Mouse (Mus musculus) neural tube, embryonic 14.5 days (tissue): ENCODE measurements at regions not wholly inside any gene's neighbourhood (a gene's known extent, or its start where the extent isn't known, plus 50 kb on each side); places are given as distances from the start of the nearest gene placed in this dataset.

Experiments
- ATAC-seq: fragments of 200-750 bp; cut with Nextera tagmentation; 2 replicates; pipeline ENCODE4 v1.8.0; 2017; ENCODE audit warnings: low read depth, mild to moderate bottlenecking, moderate TSS enrichment, moderate library complexity
- H3K27ac ChIP-seq: fragments of 300-500 bp; sonication (generic); 2 replicates; pipeline ENCODE4 v1.5.1; 2014; ENCODE audit warnings: low read depth, mild to moderate bottlenecking, control low read depth, low read length, moderate library complexity, mixed read lengths
- H3K27me3 ChIP-seq: fragments of 300-500 bp; sonication (generic); 2 replicates; pipeline ENCODE4 v1.6.1; 2014; ENCODE audit warnings: low read length; ENCODE audit not compliant: control insufficient read depth, insufficient read depth
- H3K36me3 ChIP-seq: fragments of 300-500 bp; sonication (generic); 2 replicates; pipeline ENCODE4 v1.6.1; 2014; ENCODE audit warnings: low read length, mixed read lengths; ENCODE audit not compliant: control insufficient read depth, insufficient read depth
- H3K4me1 ChIP-seq: fragments of 300-500 bp; sonication (generic); 2 replicates; pipeline ENCODE4 v1.6.1; 2014; ENCODE audit warnings: low read length; ENCODE audit not compliant: control insufficient read depth, insufficient read depth
- H3K4me2 ChIP-seq: fragments of 300-500 bp; sonication (generic); 2 replicates; pipeline ENCODE4 v1.6.1; 2014; ENCODE audit warnings: mild to moderate bottlenecking, low read depth, low read length, control low read depth
- H3K4me3 ChIP-seq: fragments of 300-500 bp; sonication (generic); 2 replicates; pipeline ENCODE4 v1.5.1; 2014; ENCODE audit warnings: low read depth, low read length, control low read depth, mixed read lengths
- H3K9ac ChIP-seq: fragments of 300-500 bp; sonication (generic); replicated peaks from 2 replicates; pipeline ENCODE4 v1.6.1; 2014; ENCODE audit warnings: low read depth, mild to moderate bottlenecking, control low read depth, low read length, mixed read lengths
- H3K9me3 ChIP-seq: fragments of 300-500 bp; sonication (generic); 2 replicates; pipeline ENCODE4 v1.6.1; 2016; ENCODE audit warnings: low read length; ENCODE audit not compliant: control insufficient read depth
- WGBS: fragments of 180-500 bp; shearing (Covaris S2); extraction: QIAGEN DNeasy Blood & Tissue Kit; methylation state at CpG from one replicate; pipeline ENCODE4 v1.1.7; 2014; 5-methylcytosine and 5-hydroxymethylcytosine counted together

DNA sequence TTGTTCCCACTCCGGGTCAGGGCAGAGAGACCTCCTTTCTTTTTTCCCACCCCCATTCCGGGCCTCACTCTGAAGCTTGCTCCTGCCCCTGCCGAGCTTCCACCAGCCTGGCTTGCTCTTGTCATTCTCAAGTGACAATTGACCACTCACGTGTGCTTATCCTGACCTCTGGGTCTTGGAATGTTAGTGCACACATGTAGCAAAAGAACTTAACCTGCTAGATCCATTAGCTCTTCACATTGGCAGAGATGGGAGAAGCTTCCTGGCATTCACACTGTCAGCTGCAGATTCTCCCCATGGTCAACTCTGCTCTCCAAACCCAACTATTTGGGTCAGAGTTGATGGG is 199.6 kb downstream of the Ets1 start:
- no peaks in the 10 kb centered on the region for H3K27me3 ChIP-seq
- H3K4me2 ChIP-seq, result no peak overlapping the region
- ATAC-seq, result no peak
- H3K36me3 ChIP-seq, result no peaks in the 10 kb centered on the region
- no peak overlapping the region for H3K4me3 ChIP-seq
- H3K9ac ChIP-seq, result no peak overlapping the region
- 19% methylated on average over 4 of the region's 4 CpGs for WGBS
- no peaks in the 10 kb centered on the region for H3K9me3 ChIP-seq
- H3K4me1 ChIP-seq, result no peaks in the 10 kb centered on the region
- no peak overlapping the region for H3K27ac ChIP-seq

DNA sequence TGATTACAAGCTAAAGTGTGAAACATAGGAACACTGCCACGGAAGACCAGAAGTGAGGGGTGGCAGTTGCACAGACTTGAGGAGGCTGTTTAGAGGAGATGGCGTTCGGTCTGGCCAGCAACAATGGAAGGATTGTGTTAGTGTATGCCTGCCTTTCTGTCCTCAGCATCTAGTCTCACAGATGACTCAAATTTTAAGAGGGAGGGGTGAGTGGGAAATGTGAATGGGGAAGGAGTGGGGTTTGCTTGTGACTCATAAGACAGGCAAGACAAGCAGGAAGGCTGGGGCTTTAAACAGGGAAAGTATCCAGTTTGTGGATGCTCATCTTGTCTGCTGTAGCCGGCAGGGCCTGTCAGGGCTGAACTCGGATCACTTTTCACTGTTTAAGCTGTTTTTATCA is 200.3 kb downstream of the Ets1 start:
- Histone ChIP-seq H3K36me3 (no peaks in the 10 kb centered on the region), H3K27ac (no peak overlapping the region), H3K27me3 (no peaks in the 10 kb centered on the region), H3K9ac (no peak overlapping the region), H3K4me1 (no peaks in the 10 kb centered on the region), H3K4me2 (no peak overlapping the region), H3K9me3 (no peaks in the 10 kb centered on the region), H3K4me3 (no peak overlapping the region)
- no peak for ATAC-seq
- WGBS, result 49% methylated on average over 5 of the region's 5 CpGs

DNA sequence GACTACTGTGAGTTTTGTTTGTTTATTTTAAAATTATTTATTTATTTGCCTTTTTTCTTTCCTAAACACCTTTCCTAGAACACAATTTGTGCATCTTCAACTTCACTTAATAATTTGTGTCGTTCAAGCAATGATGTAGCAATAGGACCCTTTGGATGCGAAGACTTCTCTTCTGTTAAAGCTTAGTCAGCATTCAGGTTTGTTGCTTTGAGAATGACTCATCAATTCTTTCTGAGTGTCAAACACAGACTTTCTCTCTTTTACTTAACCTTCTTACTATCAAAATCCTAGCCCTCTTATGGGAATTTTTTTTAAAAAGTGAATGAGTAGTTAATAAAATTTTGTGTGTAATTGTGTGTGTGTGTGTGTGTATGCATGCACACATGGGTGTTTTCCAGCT is 211.3 kb downstream of the Ets1 start:
- WGBS, result 96% methylated on average over 2 of the region's 2 CpGs

DNA sequence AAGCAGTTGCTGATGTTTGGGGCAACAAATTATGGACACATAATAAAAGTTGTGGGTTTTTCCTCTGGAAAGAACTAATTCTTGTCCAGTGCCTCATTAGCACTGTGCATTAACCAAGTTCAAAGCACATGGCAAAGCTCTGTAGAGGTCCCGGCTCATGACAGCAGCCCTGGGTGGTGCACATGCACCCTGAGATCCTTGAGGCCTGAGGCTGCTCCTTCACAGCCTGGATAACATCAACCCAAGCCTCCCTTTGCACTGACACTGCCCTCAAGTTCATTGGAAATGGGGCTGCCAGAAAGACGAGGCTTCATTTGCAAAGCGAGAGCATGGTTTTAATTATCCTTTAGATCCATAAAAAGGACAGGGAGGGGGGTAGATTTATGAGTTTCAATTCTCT is 216.3 kb downstream of the Ets1 start:
- no peaks in the 10 kb centered on the region for H3K4me1 ChIP-seq
- H3K4me2 ChIP-seq, result no peak overlapping the region
- H3K9me3 ChIP-seq, result no peaks in the 10 kb centered on the region
- no peaks in the 10 kb centered on the region for H3K36me3 ChIP-seq
- ATAC-seq, result no peak
- no peaks in the 10 kb centered on the region for H3K27me3 ChIP-seq
- WGBS, result 64% methylated on average over 3 of the region's 3 CpGs
- H3K4me3 ChIP-seq, result no peak overlapping the region
- H3K9ac ChIP-seq, result no peak overlapping the region
- no peak overlapping the region for H3K27ac ChIP-seq

More for the DNA sequence above, 211.3 kb downstream of the Ets1 start:
- Histone ChIP-seq H3K27me3 (no peaks in the 10 kb centered on the region), H3K27ac (no peak overlapping the region), H3K9me3 (no peaks in the 10 kb centered on the region), H3K4me2 (no peak overlapping the region), H3K4me3 (no peak overlapping the region), H3K36me3 (no peaks in the 10 kb centered on the region), H3K9ac (no peak overlapping the region), H3K4me1 (no peaks in the 10 kb centered on the region)
- no peak for ATAC-seq

DNA sequence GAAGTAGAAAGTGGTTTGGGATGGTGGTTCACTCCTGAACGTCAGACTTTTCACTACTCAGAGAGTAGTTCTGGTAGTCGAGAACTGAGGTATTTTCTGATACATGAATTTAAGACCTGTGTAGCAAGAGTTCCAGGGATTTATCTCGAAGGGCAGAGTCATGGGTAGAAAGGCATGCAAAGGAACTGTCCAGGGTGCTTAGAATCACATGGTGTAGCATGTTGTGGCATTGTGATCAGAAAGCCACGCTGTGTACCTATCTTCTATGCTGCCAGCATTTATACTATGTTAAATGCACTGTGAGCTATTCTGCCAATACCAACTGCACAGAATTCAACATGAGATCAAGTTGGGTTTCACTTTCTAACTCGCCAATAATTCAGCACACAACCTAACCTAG is 227.3 kb downstream of the Ets1 start:
- WGBS, result 86% methylated on average over 5 of the region's 5 CpGs
- Histone ChIP-seq H3K4me2 (no peak overlapping the region), H3K27me3 (no peaks in the 10 kb centered on the region), H3K27ac (no peak overlapping the region), H3K9me3 (no peaks in the 10 kb centered on the region), H3K36me3 (no peaks in the 10 kb centered on the region), H3K4me1 (no peaks in the 10 kb centered on the region), H3K4me3 (no peak overlapping the region), H3K9ac (no peak overlapping the region)
- ATAC-seq, result no peak

DNA sequence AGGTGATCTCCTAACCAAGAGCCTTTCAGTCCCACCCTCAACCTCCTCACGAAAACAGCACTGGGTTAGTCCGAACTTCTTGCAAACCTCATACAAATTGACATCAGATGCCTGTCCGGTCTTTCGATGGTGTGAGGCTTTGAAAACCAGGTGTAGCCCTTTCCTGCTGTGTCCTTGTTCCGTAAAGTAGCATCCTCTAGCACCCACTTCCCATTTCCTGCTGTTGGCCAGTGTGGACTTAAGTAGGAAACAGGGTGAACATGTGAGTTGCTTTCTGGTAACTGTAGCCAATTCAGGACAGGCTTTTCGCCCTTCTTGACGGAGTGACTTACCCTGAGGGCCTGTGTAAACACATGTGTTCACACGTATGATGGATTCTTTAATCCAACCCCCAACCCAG is 232.9 kb downstream of the Ets1 start:
- H3K4me1 ChIP-seq, result no peaks in the 10 kb centered on the region
- 92% methylated on average over 8 of the region's 8 CpGs for WGBS
- no peak overlapping the region for H3K27ac ChIP-seq
- no peak overlapping the region for H3K9ac ChIP-seq
- no peak overlapping the region for H3K4me2 ChIP-seq
- H3K4me3 ChIP-seq, result no peak overlapping the region
- H3K27me3 ChIP-seq, result no peaks in the 10 kb centered on the region
- H3K36me3 ChIP-seq, result no peaks in the 10 kb centered on the region
- no peak for ATAC-seq
- H3K9me3 ChIP-seq, result no peaks in the 10 kb centered on the region

DNA sequence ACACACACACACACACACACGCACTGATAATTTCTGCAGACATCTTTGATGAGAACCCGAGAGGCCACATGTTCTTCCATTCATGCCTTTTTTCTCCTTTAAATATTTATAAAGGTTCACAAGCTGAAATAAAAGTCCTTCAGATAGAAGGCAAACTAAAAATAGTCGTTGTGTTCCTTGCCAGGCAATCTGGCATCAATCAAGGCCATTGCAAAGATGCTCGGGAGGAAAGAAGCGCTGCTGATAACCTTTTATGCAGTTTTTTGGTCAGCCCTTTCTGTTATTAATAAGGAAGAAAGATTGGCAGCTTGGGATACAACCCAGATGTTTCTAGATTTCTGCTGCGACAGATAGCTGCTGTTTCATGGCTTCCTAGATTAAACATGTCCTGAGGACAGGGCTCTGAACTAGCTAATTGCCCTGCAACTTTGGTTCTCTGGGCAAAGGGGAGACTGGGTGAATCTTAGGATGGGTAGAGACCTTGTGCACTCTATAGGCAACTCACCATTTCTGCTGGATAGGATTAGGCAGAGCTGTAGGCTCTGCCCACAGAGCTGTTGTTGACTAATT is 238.4 kb downstream of the Ets1 start:
- H3K36me3 ChIP-seq, result no peaks in the 10 kb centered on the region
- H3K4me3 ChIP-seq, result no peak overlapping the region
- H3K27me3 ChIP-seq, result no peaks in the 10 kb centered on the region
- H3K27ac ChIP-seq, result no peak overlapping the region
- no peak overlapping the region for H3K4me2 ChIP-seq
- H3K9ac ChIP-seq, result no peak overlapping the region
- no peaks in the 10 kb centered on the region for H3K4me1 ChIP-seq
- no peak for ATAC-seq
- H3K9me3 ChIP-seq, result no peaks in the 10 kb centered on the region
- 81% methylated on average over 6 of the region's 6 CpGs for WGBS

DNA sequence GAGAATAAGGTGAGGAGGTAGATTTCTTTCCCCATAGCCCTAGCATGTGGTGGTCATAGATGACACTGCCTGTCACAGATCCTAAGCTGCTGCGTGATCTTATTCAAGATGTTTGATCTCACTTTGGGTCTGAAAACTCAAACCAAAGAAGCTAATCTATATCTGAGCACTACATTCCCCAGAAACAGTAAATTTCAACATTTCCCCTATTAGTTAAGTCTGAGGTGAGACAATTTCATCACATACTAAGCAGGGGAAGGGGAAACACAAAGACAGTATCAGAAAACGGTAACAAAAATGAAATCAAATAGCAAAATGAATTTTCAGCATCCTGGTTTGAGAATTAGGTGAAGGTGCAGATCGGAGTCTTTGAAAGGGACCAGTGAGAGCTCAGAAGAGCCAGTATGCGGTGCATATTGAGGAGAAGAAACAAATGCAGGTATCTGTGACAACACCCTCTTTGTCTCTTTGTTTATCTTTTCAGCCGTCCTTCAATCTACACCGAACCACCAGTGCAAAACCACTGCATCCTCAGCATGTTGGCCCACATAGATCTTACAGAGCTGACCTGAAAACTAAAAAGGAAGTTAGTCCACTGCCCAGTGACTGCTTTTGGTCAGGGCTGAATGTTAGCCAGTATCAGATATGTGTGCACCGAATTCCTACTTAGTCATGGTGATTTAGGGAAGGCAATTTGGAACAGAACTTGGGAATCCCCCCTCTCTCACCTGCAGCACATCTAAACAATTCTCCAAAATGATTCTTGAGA is 247.0 kb downstream of the Ets1 start:
- no peak overlapping the region for H3K9ac ChIP-seq
- H3K4me2 ChIP-seq, result no peak overlapping the region
- ATAC-seq, result no peak
- H3K27me3 ChIP-seq, result no peaks in the 10 kb centered on the region
- no peaks in the 10 kb centered on the region for H3K9me3 ChIP-seq
- H3K36me3 ChIP-seq, result no peaks in the 10 kb centered on the region
- H3K4me3 ChIP-seq, result no peak overlapping the region
- no peaks in the 10 kb centered on the region for H3K4me1 ChIP-seq
- H3K27ac ChIP-seq, result no peak overlapping the region
- WGBS, result 82% methylated on average over 7 of the region's 7 CpGs

DNA sequence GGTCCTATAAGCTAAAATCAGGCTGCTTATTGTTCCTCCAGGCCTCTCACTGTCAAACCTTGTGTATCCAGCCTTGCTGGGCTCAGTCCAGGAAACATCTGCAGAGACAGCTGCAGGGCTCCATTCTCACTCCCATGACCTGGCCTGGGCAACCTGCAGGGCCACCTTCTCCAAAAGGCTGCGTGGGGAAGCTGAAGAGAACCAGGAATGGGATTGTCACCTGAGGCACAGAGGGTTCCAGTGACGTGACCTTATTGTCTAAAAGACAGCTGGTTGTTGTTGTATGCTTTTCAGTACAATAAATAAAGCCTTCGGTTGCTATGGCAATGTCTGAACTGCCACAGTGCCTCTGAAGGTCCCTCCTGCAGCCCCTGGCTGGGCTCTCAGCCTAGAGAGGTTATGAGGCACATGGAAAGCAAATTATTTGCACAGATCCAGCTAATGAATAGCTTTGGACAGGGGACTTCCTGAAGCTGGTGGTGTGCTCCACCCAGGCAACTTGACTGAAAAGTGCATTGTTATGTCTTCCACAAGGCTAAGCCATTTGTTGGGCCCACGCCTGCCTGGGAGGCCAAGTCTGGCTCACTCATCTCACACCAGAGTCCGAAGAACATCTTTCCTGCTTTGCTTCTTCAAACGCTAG is 250.1 kb downstream of the Ets1 start:
- H3K4me1 ChIP-seq, result no peaks in the 10 kb centered on the region
- no peak overlapping the region for H3K27ac ChIP-seq
- H3K9me3 ChIP-seq, result no peaks in the 10 kb centered on the region
- 54% methylated on average over 6 of the region's 6 CpGs for WGBS
- no peak for ATAC-seq
- no peak overlapping the region for H3K4me3 ChIP-seq
- H3K36me3 ChIP-seq, result no peaks in the 10 kb centered on the region
- H3K9ac ChIP-seq, result no peak overlapping the region
- no peak overlapping the region for H3K4me2 ChIP-seq
- no peaks in the 10 kb centered on the region for H3K27me3 ChIP-seq
